Mouse (Mus musculus): ENCODE data around the gene Ppp4r1. TPM values are rescaled to one million over a fixed set of nuclear protein-coding genes. Genes with fewer than 3 reads are reported as not detected.

Gene Ppp4r1
- polyA plus RNA-seq, 1 experiment from 2014 or later = 47.3 TPM

Other genes with a start within 250 kb of the Ppp4r1 start
- gene Tmem232, start 241.8 kb upstream of the Ppp4r1 start, polyA plus RNA-seq (2015; fragmentation: Nextera tagmentation; extraction: Ambion mirVana) = 0.22 and 0.48 TPM in 2 replicates
- 257 and 265 TPM in 2 replicates for gene Vapa, start 169.0 kb upstream of the Ppp4r1 start, polyA plus RNA-seq (2015; fragmentation: Nextera tagmentation; extraction: Ambion mirVana)
- 0.18 TPM in 1 of 2 replicates, not detected in the other for gene Txndc2, start 140.4 kb upstream of the Ppp4r1 start, polyA plus RNA-seq (2015; fragmentation: Nextera tagmentation; extraction: Ambion mirVana)
- 73.0 and 74.0 TPM in 2 replicates for gene Rab31, start 9.8 kb upstream of the Ppp4r1 start, polyA plus RNA-seq (2015; fragmentation: Nextera tagmentation; extraction: Ambion mirVana)
- 56.1 and 58.3 TPM in 2 replicates for gene Ralbp1, start 103.2 kb downstream of the Ppp4r1 start, polyA plus RNA-seq (2015; fragmentation: Nextera tagmentation; extraction: Ambion mirVana)
- gene Twsg1, start 168.7 kb downstream of the Ppp4r1 start, polyA plus RNA-seq (2015; fragmentation: Nextera tagmentation; extraction: Ambion mirVana) = 58.5 and 60.7 TPM in 2 replicates